Mouse (Mus musculus) kidney, adult 11 months (tissue): ENCODE measurements at regions not wholly inside any gene's neighbourhood (a gene's known extent, or its start where the extent isn't known, plus 50 kb on each side); places are given as distances from the start of the nearest gene placed in this dataset.

Experiments used
- DNase-seq: peaks from one replicate; pipeline ENCODE4 v3.0.0; 2022

GRCm38 (mm10) chr13:11268673-11269340 lies 837.9 kb downstream of the Ryr2 start:
- DNase-seq = no peak

- DNase-seq = no peak
Measured at GRCm38 (mm10) chr13:11247541-11247940, 859.2 kb downstream of the Ryr2 start.

GRCm38 (mm10) chr13:11216671-11217330 lies 856.2 kb upstream of the Chrm3 start:
- no peak for DNase-seq

GRCm38 (mm10) chr13:11210109-11210508 lies 849.5 kb upstream of the Chrm3 start:
- DNase-seq = no peak

GRCm38 (mm10) chr13:11205216-11205786 lies 844.7 kb upstream of the Chrm3 start:
- no peak for DNase-seq

GRCm38 (mm10) chr13:11201978-11202377 lies 841.3 kb upstream of the Chrm3 start:
- DNase-seq = no peak

- no peak for DNase-seq
Measured at GRCm38 (mm10) chr13:11192471-11192870, 831.8 kb upstream of the Chrm3 start.

- DNase-seq = no peak
Measured at GRCm38 (mm10) chr13:11181191-11181590, 820.5 kb upstream of the Chrm3 start.

GRCm38 (mm10) chr13:11180356-11180755 lies 819.7 kb upstream of the Chrm3 start:
- no peak for DNase-seq

GRCm38 (mm10) chr13:11178586-11178985 lies 817.9 kb upstream of the Chrm3 start:
- no peak for DNase-seq

GRCm38 (mm10) chr13:11177642-11178420 lies 817.2 kb upstream of the Chrm3 start:
- DNase-seq = no peak

GRCm38 (mm10) chr13:11167115-11167514 lies 806.5 kb upstream of the Chrm3 start:
- no peak for DNase-seq

- no peak for DNase-seq
Measured at GRCm38 (mm10) chr13:11164130-11164529, 803.5 kb upstream of the Chrm3 start.

GRCm38 (mm10) chr13:11147268-11147667 lies 786.6 kb upstream of the Chrm3 start:
- no peak for DNase-seq

GRCm38 (mm10) chr13:11107693-11108092 lies 747.0 kb upstream of the Chrm3 start:
- DNase-seq = no peak

GRCm38 (mm10) chr13:11106426-11106825 lies 745.8 kb upstream of the Chrm3 start:
- DNase-seq = no peak

GRCm38 (mm10) chr13:11105571-11105970 lies 744.9 kb upstream of the Chrm3 start:
- DNase-seq = peak; percentile 30

GRCm38 (mm10) chr13:11099586-11099950 lies 738.9 kb upstream of the Chrm3 start:
- no peak for DNase-seq

GRCm38 (mm10) chr13:11098899-11099585 lies 738.4 kb upstream of the Chrm3 start:
- DNase-seq = peak; percentile 10

- DNase-seq = no peak
Measured at GRCm38 (mm10) chr13:11092911-11093310, 732.3 kb upstream of the Chrm3 start.
